Mouse (Mus musculus) forebrain, embryonic 11.5 days (tissue): ENCODE results near the gene Cttn. TPM values are rescaled to one million over a fixed set of nuclear protein-coding genes. Genes with fewer than 3 reads are reported as not detected.
A peak's percentile ranks its signal among the peaks of the same experiment; 100 is the strongest.

Source experiments
- ATAC-seq: fragments of 200-750 bp; cut with Nextera tagmentation; replicated peaks from 2 replicates; pipeline ENCODE4 v1.8.0; 2017; ENCODE audit warnings: moderate TSS enrichment; ENCODE audit not compliant: low FRiP score
- DNase-seq: peaks from one replicate; pipeline ENCODE4 v3.0.0-alpha.2; 2017; ENCODE audit warnings: low spot score
- H3K27ac ChIP-seq: fragments of 300-500 bp; sonication (generic); 2 replicates; pipeline ENCODE4 v1.5.1; 2014; ENCODE audit warnings: low read depth, low read length
- H3K27me3 ChIP-seq: fragments of 300-500 bp; sonication (generic); 2 replicates; pipeline ENCODE4 v1.6.1; 2014; ENCODE audit warnings: mild to moderate bottlenecking, low read length, mixed read lengths; ENCODE audit not compliant: control insufficient read depth, insufficient read depth
- H3K36me3 ChIP-seq: fragments of 300-500 bp; sonication (generic); 2 replicates; pipeline ENCODE4 v1.6.1; 2014; ENCODE audit warnings: mild to moderate bottlenecking, low read length, moderate library complexity, mixed read lengths; ENCODE audit not compliant: control insufficient read depth, insufficient read depth
- H3K4me1 ChIP-seq: fragments of 300-500 bp; sonication (generic); replicated peaks from 2 replicates; pipeline ENCODE4 v1.6.1; 2014; ENCODE audit warnings: low read length, mixed read lengths; ENCODE audit not compliant: control insufficient read depth, insufficient read depth
- H3K4me2 ChIP-seq: fragments of 300-500 bp; sonication (generic); 2 replicates; pipeline ENCODE4 v1.6.1; 2014; ENCODE audit warnings: low read depth, mild to moderate bottlenecking, low read length, moderate library complexity, mixed read lengths; ENCODE audit not compliant: severe bottlenecking
- H3K4me3 ChIP-seq: fragments of 300-500 bp; sonication (generic); 2 replicates; pipeline ENCODE4 v1.5.1; 2014; ENCODE audit warnings: low read depth, low read length
- H3K9ac ChIP-seq: fragments of 300-500 bp; sonication (generic); 2 replicates; pipeline ENCODE4 v1.6.1; 2014; ENCODE audit warnings: low read length
- H3K9me3 ChIP-seq: fragments of 300-500 bp; sonication (generic); 2 replicates; pipeline ENCODE4 v1.6.1; 2016; ENCODE audit warnings: low read length, mixed read lengths; ENCODE audit not compliant: control insufficient read depth
- WGBS: fragments of 180-500 bp; shearing (Covaris S2); extraction: QIAGEN DNeasy Blood & Tissue Kit; methylation state at CpG from one replicate; pipeline ENCODE4 v1.1.7; 2014; 5-methylcytosine and 5-hydroxymethylcytosine counted together
- polyA plus RNA-seq: library from polyadenylated mRNA; unstranded; fragments of >200 nt; fragmentation: Nextera tagmentation; extraction: Ambion mirVana; gene quantifications from 2 replicates; pipeline ENCODE4 v1.2.1, GENCODE M21; 2014

Gene Cttn
- polyA plus RNA-seq, 1 experiment from 2014 or later: 183 TPM

GRCm38 (mm10) chr7:144468741-144469140 lies 2.1 kb downstream of the Cttn start:
- no peak overlapping the region for H3K4me2 ChIP-seq

GRCm38 (mm10) chr7:144462577-144462976 lies 8.2 kb downstream of the Cttn start:
- H3K9ac ChIP-seq: no peak overlapping the region
- peaks cover 27% of the 10 kb centered on the region; the same call in 1 of the 2 replicates for H3K36me3 ChIP-seq
- WGBS: 92% methylated on average over 7 of the region's 7 CpGs
- no peaks in the 10 kb centered on the region for H3K4me1 ChIP-seq
- H3K4me3 ChIP-seq: no peak overlapping the region
- no peak for DNase-seq
- no peaks in the 10 kb centered on the region for H3K9me3 ChIP-seq
- no peak overlapping the region for H3K4me2 ChIP-seq
- no peaks in the 10 kb centered on the region for H3K27me3 ChIP-seq
- H3K27ac ChIP-seq: no peak overlapping the region
- ATAC-seq: no peak

More at GRCm38 (mm10) chr7:144468741-144469140, 2.1 kb downstream of the Cttn start:
- no peak overlapping the region for H3K9ac ChIP-seq
- no peaks in the 10 kb centered on the region for H3K27me3 ChIP-seq
- H3K4me1 ChIP-seq: peaks cover 5% of the 10 kb centered on the region; the same call in 1 of the 2 replicates
- H3K9me3 ChIP-seq: no peaks in the 10 kb centered on the region
- DNase-seq: no peak
- 89% methylated on average over 5 of the region's 5 CpGs for WGBS
- 0 out of 2 replicates have a peak overlapping the region, but pooled peaks have one; percentile 65 for H3K4me3 ChIP-seq
- H3K27ac ChIP-seq: no peak overlapping the region
- H3K36me3 ChIP-seq: peaks cover 2% of the 10 kb centered on the region; the same call in 1 of the 2 replicates
- ATAC-seq: no peak

- Histone ChIP-seq H3K9ac (no peak overlapping the region), H3K4me1 (no peaks in the 10 kb centered on the region), H3K9me3 (no peaks in the 10 kb centered on the region), H3K4me2 (no peak overlapping the region), H3K36me3 (peaks cover 34% of the 10 kb centered on the region; the same call in 1 of the 2 replicates), H3K27me3 (no peaks in the 10 kb centered on the region), H3K4me3 (no peak overlapping the region), H3K27ac (no peak overlapping the region)
- 92% methylated on average over 6 of the region's 6 CpGs for WGBS
- no peak for ATAC-seq
- no peak for DNase-seq
Measured at GRCm38 (mm10) chr7:144461246-144461902, 9.4 kb downstream of the Cttn start.

GRCm38 (mm10) chr7:144458881-144459280 lies 11.9 kb downstream of the Cttn start:
- no peak for ATAC-seq
- Histone ChIP-seq H3K4me1 (no peaks in the 10 kb centered on the region), H3K9me3 (no peaks in the 10 kb centered on the region), H3K27me3 (no peaks in the 10 kb centered on the region), H3K4me3 (no peak overlapping the region), H3K36me3 (peaks cover 34% of the 10 kb centered on the region; the same call in 1 of the 2 replicates), H3K9ac (no peak overlapping the region), H3K4me2 (no peak overlapping the region), H3K27ac (no peak overlapping the region)
- no peak for DNase-seq
- WGBS: 100% methylated on average over 1 of the region's 1 CpGs

GRCm38 (mm10) chr7:144450661-144451060 lies 20.1 kb downstream of the Cttn start:
- 94% methylated on average over 9 of the region's 9 CpGs for WGBS
- ATAC-seq: no peak
- Histone ChIP-seq H3K4me2 (no peak overlapping the region), H3K4me3 (no peak overlapping the region), H3K27ac (no peak overlapping the region), H3K27me3 (no peaks in the 10 kb centered on the region), H3K4me1 (no peaks in the 10 kb centered on the region), H3K9me3 (no peaks in the 10 kb centered on the region), H3K36me3 (peaks cover 9% of the 10 kb centered on the region), H3K9ac (no peak overlapping the region)
- no peak for DNase-seq

GRCm38 (mm10) chr7:144449637-144450570 lies 20.9 kb downstream of the Cttn start:
- DNase-seq: no peak
- Histone ChIP-seq H3K36me3 (peaks cover 12% of the 10 kb centered on the region), H3K9ac (no peak overlapping the region), H3K27me3 (no peaks in the 10 kb centered on the region), H3K4me1 (no peaks in the 10 kb centered on the region), H3K4me3 (no peak overlapping the region), H3K9me3 (no peaks in the 10 kb centered on the region), H3K27ac (no peak overlapping the region), H3K4me2 (no peak overlapping the region)
- WGBS: 93% methylated on average over 13 of the region's 13 CpGs
- ATAC-seq: no peak

- Histone ChIP-seq H3K9me3 (no peaks in the 10 kb centered on the region), H3K9ac (no peak overlapping the region)
Measured at GRCm38 (mm10) chr7:144448186-144448585, 22.6 kb downstream of the Cttn start.

GRCm38 (mm10) chr7:144447146-144447545 lies 23.7 kb downstream of the Cttn start:
- Histone ChIP-seq H3K4me3 (no peak overlapping the region), H3K4me1 (no peaks in the 10 kb centered on the region), H3K27ac (no peak overlapping the region), H3K36me3 (peaks cover 10% of the 10 kb centered on the region), H3K9ac (no peak overlapping the region), H3K4me2 (no peak overlapping the region), H3K27me3 (no peaks in the 10 kb centered on the region), H3K9me3 (no peaks in the 10 kb centered on the region)
- 83% methylated on average over 3 of the region's 3 CpGs for WGBS
- DNase-seq: no peak
- ATAC-seq: no peak

More at GRCm38 (mm10) chr7:144448186-144448585, 22.6 kb downstream of the Cttn start:
- Histone ChIP-seq H3K4me2 (no peak overlapping the region), H3K27ac (no peak overlapping the region), H3K4me1 (no peaks in the 10 kb centered on the region), H3K36me3 (peaks cover 10% of the 10 kb centered on the region), H3K27me3 (no peaks in the 10 kb centered on the region), H3K4me3 (no peak overlapping the region)
- no peak for ATAC-seq
- WGBS: 84% methylated on average over 1 of the region's 1 CpGs
- no peak for DNase-seq
